Mouse (Mus musculus) lung, embryonic 16.5 days (tissue): Measurements from ENCODE around the gene Cdkn1a. TPM values are rescaled to one million over a fixed set of nuclear protein-coding genes. Genes with fewer than 3 reads are reported as not detected.

Experiments used
- ATAC-seq: fragments of 200-750 bp; cut with Nextera tagmentation; 2 replicates; pipeline ENCODE4 v1.8.0; 2017; ENCODE audit warnings: low read depth, mild to moderate bottlenecking, moderate library complexity
- H3K27ac ChIP-seq: fragments of 300-500 bp; sonication (generic); 2 replicates; pipeline ENCODE4 v1.5.1; 2014; ENCODE audit warnings: mild to moderate bottlenecking, control low read depth, low read length
- H3K27me3 ChIP-seq: fragments of 300-500 bp; sonication (generic); 2 replicates; pipeline ENCODE4 v1.6.1; 2014; ENCODE audit warnings: low read depth, low read length, mixed read lengths; ENCODE audit not compliant: control insufficient read depth, insufficient read depth
- H3K36me3 ChIP-seq: fragments of 300-500 bp; sonication (generic); 2 replicates; pipeline ENCODE4 v1.6.1; 2014; ENCODE audit warnings: low read length; ENCODE audit not compliant: control insufficient read depth, insufficient read depth
- H3K4me1 ChIP-seq: fragments of 300-500 bp; sonication (generic); replicated peaks from 2 replicates; pipeline ENCODE4 v1.6.1; 2014; ENCODE audit warnings: low read length, mixed read lengths; ENCODE audit not compliant: control insufficient read depth, insufficient read depth
- H3K4me2 ChIP-seq: fragments of 300-500 bp; sonication (generic); 2 replicates; pipeline ENCODE4 v1.6.1; 2014; ENCODE audit warnings: low read depth, low read length, control low read depth
- H3K4me3 ChIP-seq: fragments of 300-500 bp; sonication (generic); 2 replicates; pipeline ENCODE4 v1.5.1; 2014; ENCODE audit warnings: mild to moderate bottlenecking, low read length, control low read depth
- H3K9ac ChIP-seq: fragments of 300-500 bp; sonication (generic); 2 replicates; pipeline ENCODE4 v1.6.1; 2014; ENCODE audit warnings: low read length, control low read depth
- H3K9me3 ChIP-seq: fragments of 300-500 bp; sonication (generic); 2 replicates; pipeline ENCODE4 v1.6.1; 2016; ENCODE audit warnings: low read length; ENCODE audit not compliant: control insufficient read depth
- WGBS: fragments of 180-500 bp; shearing (Covaris S2); extraction: QIAGEN DNeasy Blood & Tissue Kit; methylation state at CpG from one replicate; pipeline ENCODE4 v1.1.7; 2014; 5-methylcytosine and 5-hydroxymethylcytosine counted together
- polyA plus RNA-seq: library from polyadenylated mRNA; unstranded; fragments of >200 nt; fragmentation: Nextera tagmentation; extraction: Ambion mirVana; gene quantifications from 2 replicates; pipeline ENCODE4 v1.2.1, GENCODE M21; 2015

Cdkn1a gene
- polyA plus RNA-seq, 1 experiment from 2014 or later = 41.3 TPM

- Histone ChIP-seq H3K36me3 (no peaks in the 10 kb centered on the region), H3K4me2 (no peak overlapping the region), H3K27ac (no peak overlapping the region), H3K9me3 (no peaks in the 10 kb centered on the region), H3K9ac (no peak overlapping the region), H3K4me3 (no peak overlapping the region), H3K27me3 (no peaks in the 10 kb centered on the region), H3K4me1 (peaks cover 24% of the 10 kb centered on the region)
- ATAC-seq = no peak
- WGBS = 25% methylated on average over 7 of the region's 7 CpGs
Measured at GRCm38 (mm10) chr17:29056207-29056606, 34.6 kb upstream of the Cdkn1a start.

GRCm38 (mm10) chr17:29056699-29057151 is 34.1 kb upstream of the Cdkn1a start:
- H3K27ac ChIP-seq = no peak overlapping the region

GRCm38 (mm10) chr17:29057361-29057890 is 33.4 kb upstream of the Cdkn1a start:
- H3K9ac ChIP-seq = no peak overlapping the region
- no peaks in the 10 kb centered on the region for H3K36me3 ChIP-seq
- H3K4me1 ChIP-seq = peaks cover 26% of the 10 kb centered on the region
- ATAC-seq = no peak
- no peak overlapping the region for H3K27ac ChIP-seq
- no peaks in the 10 kb centered on the region for H3K9me3 ChIP-seq
- H3K27me3 ChIP-seq = no peaks in the 10 kb centered on the region
- 66% methylated on average over 11 of the region's 11 CpGs for WGBS
- H3K4me2 ChIP-seq = no peak overlapping the region
- no peak overlapping the region for H3K4me3 ChIP-seq

More at GRCm38 (mm10) chr17:29056699-29057151, 34.1 kb upstream of the Cdkn1a start:
- Histone ChIP-seq H3K9me3 (no peaks in the 10 kb centered on the region), H3K4me1 (peaks cover 24% of the 10 kb centered on the region), H3K4me3 (no peak overlapping the region), H3K4me2 (no peak overlapping the region), H3K9ac (no peak overlapping the region), H3K27me3 (no peaks in the 10 kb centered on the region), H3K36me3 (no peaks in the 10 kb centered on the region)
- ATAC-seq = no peak
- WGBS = 11% methylated on average over 8 of the region's 8 CpGs

GRCm38 (mm10) chr17:29057961-29058360 is 32.8 kb upstream of the Cdkn1a start:
- ATAC-seq = no peak
- peaks cover 26% of the 10 kb centered on the region for H3K4me1 ChIP-seq

GRCm38 (mm10) chr17:29058487-29058886 is 32.3 kb upstream of the Cdkn1a start:
- ATAC-seq = no peak
- Histone ChIP-seq H3K4me1 (peaks cover 25% of the 10 kb centered on the region), H3K4me3 (no peak overlapping the region), H3K36me3 (no peaks in the 10 kb centered on the region), H3K27ac (no peak overlapping the region), H3K27me3 (no peaks in the 10 kb centered on the region), H3K9ac (no peak overlapping the region), H3K4me2 (no peak overlapping the region), H3K9me3 (no peaks in the 10 kb centered on the region)
- WGBS = 73% methylated on average over 8 of the region's 8 CpGs

More at GRCm38 (mm10) chr17:29057961-29058360, 32.8 kb upstream of the Cdkn1a start:
- no peaks in the 10 kb centered on the region for H3K9me3 ChIP-seq
- no peaks in the 10 kb centered on the region for H3K36me3 ChIP-seq
- no peaks in the 10 kb centered on the region for H3K27me3 ChIP-seq
- H3K4me3 ChIP-seq = no peak overlapping the region
- WGBS = 51% methylated on average over 10 of the region's 10 CpGs
- H3K4me2 ChIP-seq = no peak overlapping the region
- H3K9ac ChIP-seq = no peak overlapping the region
- peak overlapping the region; percentile 23; the same call in 1 of the 2 replicates for H3K27ac ChIP-seq

- Histone ChIP-seq H3K4me3 (no peak overlapping the region), H3K4me1 (peaks cover 18% of the 10 kb centered on the region), H3K27ac (no peak overlapping the region), H3K9me3 (no peaks in the 10 kb centered on the region), H3K36me3 (no peaks in the 10 kb centered on the region), H3K27me3 (no peaks in the 10 kb centered on the region), H3K4me2 (no peak overlapping the region), H3K9ac (no peak overlapping the region)
- no peak for ATAC-seq
- WGBS = 53% methylated on average over 3 of the region's 3 CpGs
Measured at GRCm38 (mm10) chr17:29059581-29059980, 31.2 kb upstream of the Cdkn1a start.

- Histone ChIP-seq H3K27ac (no peak overlapping the region), H3K4me3 (no peak overlapping the region), H3K9ac (no peak overlapping the region), H3K27me3 (no peaks in the 10 kb centered on the region), H3K9me3 (no peaks in the 10 kb centered on the region), H3K4me2 (no peak overlapping the region), H3K36me3 (no peaks in the 10 kb centered on the region), H3K4me1 (peaks cover 18% of the 10 kb centered on the region)
- WGBS = 84% methylated on average over 9 of the region's 9 CpGs
- ATAC-seq = no peak
Measured at GRCm38 (mm10) chr17:29060946-29061345, 29.8 kb upstream of the Cdkn1a start.

GRCm38 (mm10) chr17:29062119-29063035 is 28.4 kb upstream of the Cdkn1a start:
- Histone ChIP-seq H3K9ac (no peak overlapping the region), H3K27me3 (no peaks in the 10 kb centered on the region), H3K4me3 (no peak overlapping the region), H3K9me3 (no peaks in the 10 kb centered on the region), H3K4me2 (no peak overlapping the region), H3K36me3 (no peaks in the 10 kb centered on the region), H3K27ac (no peak overlapping the region), H3K4me1 (peaks cover 9% of the 10 kb centered on the region)
- 36% methylated on average over 13 of the region's 13 CpGs for WGBS
- ATAC-seq = no peak

GRCm38 (mm10) chr17:29063121-29063987 is 27.4 kb upstream of the Cdkn1a start:
- no peak for ATAC-seq
- no peak overlapping the region for H3K4me3 ChIP-seq
- no peak overlapping the region for H3K9ac ChIP-seq
- H3K27me3 ChIP-seq = no peaks in the 10 kb centered on the region
- WGBS = 59% methylated on average over 8 of the region's 8 CpGs
- H3K4me2 ChIP-seq = no peak overlapping the region
- H3K4me1 ChIP-seq = peaks cover 5% of the 10 kb centered on the region; the same call in 1 of the 2 replicates
- H3K36me3 ChIP-seq = no peaks in the 10 kb centered on the region
- H3K9me3 ChIP-seq = no peaks in the 10 kb centered on the region
- no peak overlapping the region for H3K27ac ChIP-seq
